Mouse (Mus musculus) testis, postnatal 14 days (tissue): ENCODE data around the gene Dusp13.

ENCODE experiments used
- DNase-seq: peaks from one replicate; pipeline ENCODE4 v3.0.0; 2021; ENCODE audit warnings: low spot score

Gene Dusp13

GRCm38 (mm10) chr14:21747436-21748141 is 3.4 kb downstream of the Dusp13 start:
- no peak for DNase-seq

- DNase-seq = no peak
Measured at GRCm38 (mm10) chr14:21746846-21747245, 4.1 kb downstream of the Dusp13 start.

DNA sequence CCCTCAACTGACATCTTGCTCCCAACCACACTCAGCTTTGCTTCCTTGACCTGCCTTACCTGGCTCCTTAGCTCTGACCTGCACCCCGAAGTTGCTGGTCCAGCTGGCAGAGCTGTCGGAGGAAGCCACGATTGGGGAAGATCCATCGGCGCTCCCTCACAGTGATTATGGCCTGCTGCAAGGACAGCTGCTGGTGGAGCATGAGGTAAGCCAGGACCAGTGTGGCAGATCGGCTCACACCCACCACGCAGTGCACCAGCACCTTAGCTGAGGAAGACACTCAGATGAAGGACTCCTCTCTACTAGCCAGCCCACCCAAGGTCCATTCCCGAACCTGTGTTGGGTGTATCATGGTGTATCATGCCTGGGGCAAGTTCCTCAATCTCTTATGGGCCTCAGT is 4.7 kb downstream of the Dusp13 start:
- no peak for DNase-seq

DNA sequence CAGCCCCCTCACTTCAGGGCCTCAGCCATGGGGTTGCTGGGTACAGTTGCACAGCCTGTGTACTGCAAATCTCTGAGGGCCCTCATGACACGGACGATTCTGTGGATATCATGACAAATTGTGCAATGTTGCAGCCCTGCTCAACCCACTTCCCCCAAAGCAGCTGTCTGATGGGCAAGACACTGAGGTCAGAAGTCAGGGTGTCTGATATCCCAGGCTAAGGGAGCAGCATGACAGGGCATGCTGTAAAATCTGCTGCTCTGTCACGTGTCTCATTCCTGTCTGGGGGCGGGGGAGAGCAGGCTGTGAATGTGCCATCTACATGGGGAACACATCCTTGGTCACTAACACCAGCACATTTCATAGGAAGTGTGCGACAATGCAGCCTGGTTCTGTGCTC is 5.8 kb downstream of the Dusp13 start:
- no peak for DNase-seq

DNA sequence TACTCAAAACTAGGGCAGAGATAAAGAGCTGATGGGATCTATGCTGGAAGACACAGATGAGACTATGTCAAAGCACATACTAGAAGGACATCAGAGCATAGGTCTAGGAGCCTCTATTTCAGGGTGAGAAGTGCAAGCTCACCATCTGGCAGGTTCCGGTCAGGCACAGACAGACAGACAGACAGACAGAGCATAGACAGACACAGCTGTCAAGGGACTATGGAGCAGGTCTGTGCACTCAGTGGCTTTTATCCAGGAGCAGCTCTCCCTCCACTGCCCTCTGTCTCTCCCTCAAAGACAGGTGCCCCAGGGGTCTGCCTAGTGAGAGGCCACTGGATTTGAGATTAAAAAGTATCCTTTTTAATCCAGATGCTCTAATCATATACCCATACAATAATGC is 6.8 kb downstream of the Dusp13 start:
- DNase-seq = no peak

GRCm38 (mm10) chr14:21742441-21742840 is 8.5 kb downstream of the Dusp13 start:
- no peak for DNase-seq

DNA sequence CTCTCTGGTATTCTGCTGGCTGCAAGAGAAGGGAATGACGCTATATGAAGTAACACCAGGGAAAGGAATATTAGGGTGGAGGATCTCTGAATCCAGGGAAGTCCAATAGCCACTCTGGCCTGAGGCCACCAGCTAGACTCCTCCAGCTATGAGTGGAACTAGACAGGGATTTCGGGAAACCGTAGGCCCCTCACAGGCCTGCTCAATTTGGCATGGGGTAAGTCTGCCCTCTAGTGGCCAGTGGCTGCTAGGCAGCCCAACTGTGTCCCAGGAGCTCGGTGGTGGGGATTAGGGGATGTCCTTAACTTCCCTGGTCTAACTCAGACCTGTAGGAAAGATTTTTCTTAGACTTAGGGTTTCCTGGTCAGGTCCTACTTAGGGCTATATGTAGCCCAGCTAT is 9.2 kb downstream of the Dusp13 start:
- peak; percentile 68 for DNase-seq

- no peak for DNase-seq
Measured at GRCm38 (mm10) chr14:21741314-21741713, 9.7 kb downstream of the Dusp13 start.

DNA sequence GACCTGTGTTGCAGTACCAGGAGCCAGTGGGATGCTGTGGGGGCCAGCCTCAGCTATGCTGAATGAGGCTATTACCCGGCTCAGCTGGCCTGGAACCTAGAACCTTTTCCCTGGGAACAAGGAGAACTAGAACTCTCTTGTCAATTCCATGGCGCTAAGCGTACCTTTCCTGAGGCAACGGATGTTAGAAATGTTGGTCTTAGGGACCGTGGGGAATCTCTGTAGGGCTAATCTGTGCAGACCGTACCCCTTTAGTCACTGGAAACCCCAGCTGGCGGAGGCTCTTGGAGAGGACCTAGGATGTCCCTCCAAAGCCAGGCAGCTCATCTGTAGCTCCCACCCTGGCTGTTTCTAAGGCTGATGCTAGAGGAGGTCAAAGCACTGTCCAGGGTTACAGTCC is 10.6 kb downstream of the Dusp13 start:
- no peak for DNase-seq

DNA sequence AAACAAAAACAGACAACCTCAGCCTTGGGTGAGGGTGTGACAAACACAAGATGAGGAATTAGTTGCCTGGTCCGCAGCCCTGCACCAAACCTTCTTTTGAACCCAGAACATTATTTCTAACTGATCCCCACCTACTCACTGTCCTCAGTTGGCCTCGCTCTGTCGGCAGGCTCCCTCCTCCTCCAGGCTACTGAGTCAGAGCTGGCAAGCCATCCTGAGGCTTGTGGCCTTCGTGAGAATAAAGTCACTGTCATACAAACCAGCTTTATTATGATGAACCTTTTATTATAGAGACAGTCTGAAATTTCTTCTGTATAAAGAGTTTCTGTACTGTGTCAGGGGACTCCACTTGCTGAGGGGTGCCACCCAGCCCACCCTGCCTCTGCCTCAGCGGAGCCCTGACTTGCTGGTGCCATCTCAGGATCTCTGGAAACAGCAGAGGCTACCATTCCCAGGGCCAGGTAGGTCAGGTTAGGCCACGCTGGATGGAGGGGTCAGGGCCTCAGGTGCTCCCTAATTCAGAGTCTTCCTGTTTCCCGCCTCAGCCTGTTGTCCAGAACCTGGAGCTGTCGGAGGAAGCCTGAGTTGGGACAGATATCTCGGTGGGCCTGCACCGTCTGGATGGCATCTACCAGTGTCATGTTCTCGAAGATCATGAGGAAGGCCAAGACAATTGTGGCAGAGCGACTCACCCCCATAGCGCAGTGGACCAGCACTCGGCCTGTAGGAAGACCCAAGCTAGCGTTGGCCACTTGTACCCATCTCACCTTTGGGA is 17.7 kb downstream of the Dusp13 start:
- no peak for DNase-seq

GRCm38 (mm10) chr14:21729936-21730335 is 21.0 kb downstream of the Dusp13 start:
- no peak for DNase-seq

GRCm38 (mm10) chr14:21729031-21729732 is 21.8 kb downstream of the Dusp13 start:
- DNase-seq = no peak

GRCm38 (mm10) chr14:21722021-21722698 is 28.8 kb downstream of the Dusp13 start:
- DNase-seq = no peak

DNA sequence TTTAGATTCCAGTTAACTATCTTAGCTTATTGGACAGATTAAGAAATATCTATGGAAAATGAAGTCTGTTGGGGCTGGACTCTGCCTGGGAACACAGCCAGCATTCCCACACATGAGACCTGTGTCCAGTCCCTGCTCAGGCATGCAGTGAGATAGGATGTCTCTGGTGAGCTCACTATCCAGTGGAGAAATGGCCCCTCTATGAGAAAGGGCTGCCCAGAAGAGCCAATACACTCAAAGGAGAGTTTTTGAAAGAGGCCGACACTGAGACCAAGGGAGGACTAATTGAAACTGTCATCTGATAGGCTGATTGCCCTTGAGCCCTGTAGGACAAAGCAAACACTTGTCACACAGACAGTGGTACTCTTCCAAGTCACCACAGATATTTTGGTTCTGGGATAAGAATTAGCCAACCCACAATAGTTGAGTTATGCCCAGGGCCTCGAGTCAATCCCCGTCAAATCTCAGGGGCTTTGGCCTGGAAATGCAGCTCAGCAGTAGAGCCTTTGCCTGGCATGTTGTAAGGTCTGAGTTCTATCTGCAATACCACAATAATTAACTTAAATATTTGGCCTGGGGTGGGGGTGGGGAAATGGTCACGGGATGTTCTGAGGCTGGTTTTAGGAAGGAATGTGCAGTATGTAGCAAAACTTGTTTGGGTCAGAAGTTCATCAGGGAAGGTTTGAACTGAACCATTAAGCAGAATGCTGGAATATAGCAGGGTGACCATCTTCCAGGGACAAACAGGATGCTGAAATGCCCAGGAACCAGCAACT is 30.4 kb downstream of the Dusp13 start:
- DNase-seq = no peak

- no peak for DNase-seq
Measured at GRCm38 (mm10) chr14:21719646-21720383, 31.2 kb downstream of the Dusp13 start.

- DNase-seq = no peak
Measured at GRCm38 (mm10) chr14:21714486-21714885, 36.5 kb downstream of the Dusp13 start, which contains the start of gene Dupd1. Dupd1 (minus strand) TSS chr14:21714576.

DNA sequence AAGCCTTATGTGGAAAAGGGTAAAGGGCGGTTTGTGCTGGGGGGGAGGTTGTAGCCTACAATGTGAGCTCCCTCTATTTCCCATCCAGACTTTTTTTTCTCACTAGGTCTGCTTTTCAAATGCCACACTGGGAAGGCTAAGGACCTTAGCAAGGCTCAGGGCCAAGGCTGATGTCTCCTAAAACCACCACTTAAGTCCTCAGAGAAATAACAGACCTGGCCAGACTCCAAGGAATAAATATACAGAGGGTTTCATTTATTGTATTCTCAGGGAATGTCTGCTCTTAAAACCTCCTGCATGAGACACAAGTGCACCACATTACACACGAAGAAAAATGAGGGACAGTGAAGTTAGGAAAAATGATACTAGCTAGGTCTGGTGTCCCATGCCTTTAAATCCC is 39.8 kb downstream of the Dusp13 start:
- DNase-seq = no peak

- no peak for DNase-seq
Measured at GRCm38 (mm10) chr14:21709545-21709944, 41.4 kb downstream of the Dusp13 start.

DNA sequence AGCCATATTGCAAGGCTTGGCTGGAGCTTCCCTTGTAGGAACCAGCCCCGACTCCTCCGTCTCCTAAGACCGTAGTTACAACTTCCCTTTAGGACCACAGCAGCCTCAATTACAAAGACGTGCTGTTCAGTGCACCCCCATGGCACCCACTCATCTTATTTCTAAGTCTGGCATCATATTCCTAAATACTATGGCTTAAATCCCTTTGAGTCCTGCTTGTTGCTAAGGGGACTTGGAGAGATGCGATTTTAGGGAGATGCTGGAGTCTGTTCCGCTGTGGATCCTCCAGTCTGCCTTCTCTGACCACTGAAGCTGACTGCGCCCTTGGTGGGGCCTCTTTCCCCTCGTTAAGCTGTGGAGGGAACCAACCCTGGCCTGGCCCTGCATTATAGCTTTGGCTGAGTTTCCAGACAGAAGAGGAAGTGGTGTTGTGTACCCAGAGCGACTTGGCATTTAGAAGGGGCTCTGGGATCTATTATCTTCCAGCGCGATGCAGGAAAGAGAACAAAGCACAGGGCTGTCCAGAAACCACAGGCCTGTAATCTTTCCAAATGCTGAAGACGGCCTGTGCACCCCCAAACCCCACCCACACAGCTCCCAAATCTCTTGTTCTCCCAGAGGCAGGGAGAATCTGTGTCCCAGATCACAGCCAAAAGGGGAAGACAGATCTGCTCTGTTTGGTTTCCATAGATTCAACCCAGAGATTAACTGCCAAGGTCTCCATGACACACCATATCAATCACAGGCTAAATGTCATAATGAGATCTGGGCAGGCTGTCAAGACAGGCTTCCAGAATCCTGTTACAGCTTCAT is 44.0 kb downstream of the Dusp13 start:
- no peak for DNase-seq

DNA sequence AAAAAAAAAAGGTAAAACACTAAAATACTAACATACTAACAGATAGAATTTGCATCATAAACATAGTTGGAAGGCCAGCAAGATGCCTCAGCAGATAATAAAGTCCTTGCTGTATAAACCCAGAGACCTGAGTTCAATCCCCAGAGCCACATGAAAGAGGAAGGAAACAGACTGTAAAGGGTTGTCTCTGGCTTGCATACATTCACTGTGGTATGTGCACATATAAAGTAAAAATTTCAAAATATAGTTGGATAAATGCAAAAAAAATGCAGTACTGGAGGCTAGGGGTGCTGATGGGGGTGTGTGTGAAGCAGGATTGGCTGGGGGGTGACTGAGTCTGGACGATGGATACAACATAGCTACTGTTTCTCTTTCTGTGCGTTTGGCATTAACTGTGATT is 45.5 kb downstream of the Dusp13 start:
- DNase-seq = no peak
